Mouse (Mus musculus): ENCODE results near the gene Neurl1b. TPM values are rescaled to one million over a fixed set of nuclear protein-coding genes. Genes with fewer than 3 reads are reported as not detected.

Gene Neurl1b
- polyA plus RNA-seq (2012; rRNA removed), result 22.0 and 28.7 TPM in 2 replicates

- H3K27me3 ChIP-seq (replicated peaks; ENCODE audit: control insufficient read depth, insufficient read depth, low read length), result no peaks in the 10 kb centered on the region
- H3K27ac ChIP-seq (ENCODE audit: insufficient read depth, low read depth, low read length), result peak within 1 kb of the TSS; percentile 53
- H3K4me3 ChIP-seq (ENCODE audit: insufficient read depth, low read depth, low read length), result peak within 1 kb of the TSS; percentile 62
- H3K4me1 ChIP-seq (ENCODE audit: control insufficient read depth, insufficient read depth, low read length), result peaks cover 32% of the 10 kb centered on the region
- under 1% methylated on average over 101 of the region's 105 CpGs for WGBS
- peak; percentile 74 for DNase-seq
- TF ChIP-seq POLR2A (IDR thresholded peaks at IDR 0.05; ENCODE audit: low read depth, low read length) (no peak), CTCF (conservative IDR thresholded peaks at IDR 0.05; ENCODE audit: insufficient read depth, insufficient read length, low read depth, low read length) (no peak)
- H3K36me3 ChIP-seq (ENCODE audit: control insufficient read depth, insufficient read depth, low read length), result no peaks in the 10 kb centered on the region
Measured at GRCm38 (mm10) chr17:26414523-26415354, at the start of gene Neurl1b. TSS of gene Neurl1b (plus strand) at chr17:26414829.

- H3K27ac ChIP-seq (ENCODE audit: insufficient read depth, low read depth, low read length), result no peak overlapping the region
- WGBS, result 87% methylated on average over 4 of the region's 4 CpGs
- TF ChIP-seq CTCF (conservative IDR thresholded peaks at IDR 0.05; ENCODE audit: insufficient read depth, insufficient read length, low read depth, low read length) (no peak), POLR2A (IDR thresholded peaks at IDR 0.05; ENCODE audit: low read depth, low read length) (no peak)
- H3K27me3 ChIP-seq (replicated peaks; ENCODE audit: control insufficient read depth, insufficient read depth, low read length), result no peaks in the 10 kb centered on the region
- peaks cover 3% of the 10 kb centered on the region for H3K4me1 ChIP-seq (ENCODE audit: control insufficient read depth, insufficient read depth, low read length)
- H3K36me3 ChIP-seq (ENCODE audit: control insufficient read depth, insufficient read depth, low read length), result no peaks in the 10 kb centered on the region
- no peak for DNase-seq
- no peak overlapping the region for H3K4me3 ChIP-seq (ENCODE audit: insufficient read depth, low read depth, low read length)
Measured at GRCm38 (mm10) chr17:26366792-26367191, 47.8 kb upstream of the Neurl1b start.

GRCm38 (mm10) chr17:26368336-26368992, 46.2 kb upstream of the Neurl1b start:
- no peak overlapping the region for H3K27ac ChIP-seq (ENCODE audit: insufficient read depth, low read depth, low read length)
- H3K36me3 ChIP-seq (ENCODE audit: control insufficient read depth, insufficient read depth, low read length), result no peaks in the 10 kb centered on the region
- H3K4me3 ChIP-seq (ENCODE audit: insufficient read depth, low read depth, low read length), result no peak overlapping the region
- DNase-seq, result peak; percentile 91
- no peak for TF ChIP-seq CTCF (conservative IDR thresholded peaks at IDR 0.05; ENCODE audit: insufficient read depth, insufficient read length, low read depth, low read length)
- TF ChIP-seq POLR2A (IDR thresholded peaks at IDR 0.05; ENCODE audit: low read depth, low read length), result no peak
- H3K4me1 ChIP-seq (ENCODE audit: control insufficient read depth, insufficient read depth, low read length), result peaks cover 3% of the 10 kb centered on the region
- no peaks in the 10 kb centered on the region for H3K27me3 ChIP-seq (replicated peaks; ENCODE audit: control insufficient read depth, insufficient read depth, low read length)
- WGBS, result 56% methylated on average over 10 of the region's 10 CpGs

GRCm38 (mm10) chr17:26370521-26371245, 43.9 kb upstream of the Neurl1b start:
- Histone ChIP-seq H3K36me3 (ENCODE audit: control insufficient read depth, insufficient read depth, low read length) (no peaks in the 10 kb centered on the region), H3K27ac (ENCODE audit: insufficient read depth, low read depth, low read length) (peak overlapping the region; percentile 29; the same call in 1 of the 2 replicates), H3K27me3 (replicated peaks; ENCODE audit: control insufficient read depth, insufficient read depth, low read length) (no peaks in the 10 kb centered on the region), H3K4me1 (ENCODE audit: control insufficient read depth, insufficient read depth, low read length) (peaks cover 10% of the 10 kb centered on the region), H3K4me3 (ENCODE audit: insufficient read depth, low read depth, low read length) (no peak overlapping the region)
- WGBS, result 37% methylated on average over 9 of the region's 9 CpGs
- DNase-seq, result peak; percentile 60
- TF ChIP-seq POLR2A (IDR thresholded peaks at IDR 0.05; ENCODE audit: low read depth, low read length), result no peak
- TF ChIP-seq CTCF (conservative IDR thresholded peaks at IDR 0.05; ENCODE audit: insufficient read depth, insufficient read length, low read depth, low read length), result peak; percentile 67

GRCm38 (mm10) chr17:26371246-26371535, 43.4 kb upstream of the Neurl1b start:
- no peaks in the 10 kb centered on the region for H3K36me3 ChIP-seq (ENCODE audit: control insufficient read depth, insufficient read depth, low read length)
- H3K4me3 ChIP-seq (ENCODE audit: insufficient read depth, low read depth, low read length), result no peak overlapping the region
- no peaks in the 10 kb centered on the region for H3K27me3 ChIP-seq (replicated peaks; ENCODE audit: control insufficient read depth, insufficient read depth, low read length)
- 49% methylated on average over 3 of the region's 3 CpGs for WGBS
- no peak for TF ChIP-seq POLR2A (IDR thresholded peaks at IDR 0.05; ENCODE audit: low read depth, low read length)
- TF ChIP-seq CTCF (conservative IDR thresholded peaks at IDR 0.05; ENCODE audit: insufficient read depth, insufficient read length, low read depth, low read length), result no peak
- no peak for DNase-seq
- peaks cover 10% of the 10 kb centered on the region for H3K4me1 ChIP-seq (ENCODE audit: control insufficient read depth, insufficient read depth, low read length)
- H3K27ac ChIP-seq (ENCODE audit: insufficient read depth, low read depth, low read length), result no peak overlapping the region

- no peaks in the 10 kb centered on the region for H3K27me3 ChIP-seq (replicated peaks; ENCODE audit: control insufficient read depth, insufficient read depth, low read length)
- DNase-seq, result no peak
- 86% methylated on average over 5 of the region's 5 CpGs for WGBS
- H3K4me1 ChIP-seq (ENCODE audit: control insufficient read depth, insufficient read depth, low read length), result peaks cover 20% of the 10 kb centered on the region
- H3K4me3 ChIP-seq (ENCODE audit: insufficient read depth, low read depth, low read length), result no peak overlapping the region
- no peak overlapping the region for H3K27ac ChIP-seq (ENCODE audit: insufficient read depth, low read depth, low read length)
- TF ChIP-seq POLR2A (IDR thresholded peaks at IDR 0.05; ENCODE audit: low read depth, low read length) (no peak), CTCF (conservative IDR thresholded peaks at IDR 0.05; ENCODE audit: insufficient read depth, insufficient read length, low read depth, low read length) (no peak)
- no peaks in the 10 kb centered on the region for H3K36me3 ChIP-seq (ENCODE audit: control insufficient read depth, insufficient read depth, low read length)
Measured at GRCm38 (mm10) chr17:26373211-26373610, 41.4 kb upstream of the Neurl1b start.

GRCm38 (mm10) chr17:26376416-26376815, 38.2 kb upstream of the Neurl1b start:
- H3K4me1 ChIP-seq (ENCODE audit: control insufficient read depth, insufficient read depth, low read length), result peaks cover 19% of the 10 kb centered on the region
- TF ChIP-seq POLR2A (IDR thresholded peaks at IDR 0.05; ENCODE audit: low read depth, low read length) (no peak), CTCF (conservative IDR thresholded peaks at IDR 0.05; ENCODE audit: insufficient read depth, insufficient read length, low read depth, low read length) (no peak)
- 91% methylated on average over 1 of the region's 1 CpGs for WGBS

More at GRCm38 (mm10) chr17:26376416-26376815, 38.2 kb upstream of the Neurl1b start:
- H3K4me3 ChIP-seq (ENCODE audit: insufficient read depth, low read depth, low read length), result no peak overlapping the region
- no peaks in the 10 kb centered on the region for H3K36me3 ChIP-seq (ENCODE audit: control insufficient read depth, insufficient read depth, low read length)
- no peak for DNase-seq
- no peak overlapping the region for H3K27ac ChIP-seq (ENCODE audit: insufficient read depth, low read depth, low read length)
- no peaks in the 10 kb centered on the region for H3K27me3 ChIP-seq (replicated peaks; ENCODE audit: control insufficient read depth, insufficient read depth, low read length)
